Mouse (Mus musculus) mouse embryonic stem cell (cell line): ENCODE measurements around the gene Lipo4.
"Not testable (repeated sequence)": the region's sequence is repeated elsewhere in the genome, so short reads cannot be mapped to it uniquely, and the experiment has no call there.

Source experiments
- in situ Hi-C, 2 experiments: fragments of 300-500 bp; cut with MboI; formaldehyde crosslinking; loops; 1 replicate in 1 of 2; 3 replicates in 1 of 2; pipeline ENCODE4 v1.14.3; 2019 to 2020; ENCODE audit warnings: low sequenced_read_pairs in 2 of 2, low pct_unique_long_range_greater_than_20kb in 1 of 2, mixed read lengths in 1 of 2; ENCODE audit not compliant: unreplicated experiment in 1 of 2

The Lipo4 gene

DNA sequence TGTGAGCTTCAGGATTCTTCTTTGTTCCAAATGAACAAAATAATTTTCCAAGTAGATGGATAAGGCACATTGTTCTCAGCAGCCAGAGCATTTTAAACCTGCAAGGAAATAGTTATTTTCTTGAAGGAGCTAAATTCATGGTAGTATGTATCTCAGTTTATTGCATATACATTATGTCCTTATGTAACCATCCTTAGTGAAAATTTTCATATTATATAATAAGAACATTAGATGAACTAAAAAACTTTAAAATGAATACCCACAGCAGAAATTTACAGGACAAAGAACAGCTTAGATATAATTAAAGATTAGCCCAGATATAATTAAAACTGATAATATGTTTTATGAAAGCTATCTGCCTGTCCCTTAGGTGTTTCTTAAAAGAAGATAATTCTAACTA, at the start of gene Lipo4:
Gene Lipo4 (minus strand): TSS at position 101 of the 400 bp plus-strand sequence.
- in situ Hi-C loops = no loop called here

DNA sequence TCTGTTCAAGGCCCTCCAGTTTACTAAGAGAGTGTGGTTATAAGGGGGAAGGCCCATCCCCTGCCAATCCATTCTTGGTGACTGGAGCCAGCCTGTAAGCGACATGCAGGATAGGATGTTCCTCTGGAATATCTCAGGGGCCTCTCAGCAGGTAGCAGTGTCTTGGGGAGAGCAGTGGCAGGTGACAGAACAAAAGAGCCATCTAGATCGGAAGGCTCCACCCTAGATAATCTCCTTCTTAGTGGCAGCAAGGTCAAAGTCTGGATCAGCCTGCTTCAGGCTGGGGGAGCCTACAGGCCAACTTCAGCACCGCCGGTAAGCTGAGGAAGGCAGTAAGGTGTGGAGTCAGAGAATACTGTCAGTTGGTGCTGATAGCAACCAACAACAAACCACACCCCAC, 61.2 kb downstream of the Lipo4 start:
- in situ Hi-C loops = not testable (repeated sequence)

DNA sequence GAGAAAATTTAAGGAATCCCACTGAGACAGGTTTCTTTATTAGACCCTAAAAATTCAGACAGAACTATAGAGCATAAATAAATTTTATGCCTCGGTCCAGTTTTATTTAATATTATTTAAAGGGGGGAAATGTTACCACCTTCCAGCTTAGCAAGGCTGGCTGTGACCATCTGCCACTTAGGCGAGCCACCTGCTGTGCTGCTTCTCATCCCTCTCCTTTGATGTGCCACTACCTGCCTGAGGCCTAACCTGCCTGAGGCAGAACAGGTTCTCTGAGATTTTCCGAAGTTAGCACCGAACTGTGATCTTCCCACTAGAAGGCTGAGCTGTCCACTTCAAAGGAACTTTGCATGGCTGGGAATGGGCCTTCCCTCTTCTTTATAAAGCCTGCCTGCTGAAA, 63.9 kb downstream of the Lipo4 start:
- in situ Hi-C loops = no loop called here
